15 mouse cellular contexts compared by ENCODE assay signal in the genomic region with DNA sequence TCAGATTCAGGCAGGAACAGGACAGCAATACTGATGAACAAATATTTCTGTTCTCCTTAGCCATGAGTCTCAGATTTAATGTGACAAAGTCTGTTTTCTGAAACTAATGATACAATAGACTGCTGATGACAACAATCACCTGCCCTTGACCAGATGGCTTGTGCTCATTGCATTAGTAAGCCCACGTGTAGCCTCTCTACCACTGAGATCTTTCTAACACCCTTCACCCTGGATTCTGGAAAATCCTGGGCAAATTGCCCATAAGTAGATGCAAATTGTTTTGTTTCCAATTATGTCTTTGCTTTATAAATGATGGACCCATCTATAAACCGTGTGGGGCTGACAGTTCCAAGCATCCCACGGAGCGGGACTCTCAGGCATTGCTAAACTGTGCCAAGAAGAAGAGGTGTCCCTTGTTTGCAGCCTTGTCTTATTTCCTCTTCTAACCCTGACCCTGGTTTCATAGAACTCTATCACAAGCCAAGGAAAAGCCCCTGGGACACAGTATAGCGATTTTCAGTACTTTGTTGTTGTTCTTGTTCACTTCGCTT.
"Had no signal": no experiment of that assay in that cellular context is flagged by ENCODE, and none has a peak within 500 bp of the region (broad histone marks: within the 10 kb centered on the region; RNA-seq: fewer than 3 reads in every experiment).

No protein-coding gene starts in this region.

- H3K4me2 ChIP-seq: limb, embryonic 12.5 days; liver, embryonic 13.5 days; midbrain, embryonic 11.5 days; stomach, embryonic 15.5 days had no signal

- DNase-seq: kidney, adult 2 months; kidney, postnatal 25 days; liver; liver, embryonic 13.5 days; liver, postnatal 0 days; right cerebral cortex, postnatal 14 days; thymus, adult 2 months; thymus, postnatal 25 days had no signal

- ATAC-seq: liver, postnatal 0 days; midbrain, embryonic 16.5 days had no signal

- H3K4me1 ChIP-seq: limb, embryonic 12.5 days; liver, embryonic 13.5 days; megakaryocyte, embryonic 14.5 days; stomach, embryonic 15.5 days had no signal

- H3K9ac ChIP-seq: limb, embryonic 12.5 days; liver, embryonic 13.5 days; liver, postnatal 0 days; stomach, embryonic 15.5 days had no signal

- H3K36me3 ChIP-seq: limb, embryonic 12.5 days; liver, embryonic 13.5 days; stomach, embryonic 15.5 days had no signal

- H3K4me3 ChIP-seq: left cerebral cortex, adult 2 months; limb, embryonic 12.5 days; liver, embryonic 13.5 days; megakaryocyte, embryonic 14.5 days; stomach, embryonic 15.5 days had no signal

- H3K9me3 ChIP-seq: limb, embryonic 12.5 days; liver, embryonic 13.5 days; megakaryocyte, embryonic 14.5 days; stomach, embryonic 15.5 days had no signal

- H3K27me3 ChIP-seq: limb, embryonic 12.5 days; liver, embryonic 13.5 days; megakaryocyte, embryonic 14.5 days; stomach, embryonic 15.5 days had no signal

- H3K27ac ChIP-seq: left cerebral cortex, adult 2 months; limb, embryonic 12.5 days; liver, embryonic 13.5 days; macrophage; stomach, embryonic 15.5 days had no signal
